Mouse (Mus musculus) CD4-positive naive resting alpha-beta T cell, adult 76 days (primary cell): ENCODE measurements around the gene Ckmt1. TPM values are rescaled to one million over a fixed set of nuclear protein-coding genes. Genes with fewer than 3 reads are reported as not detected.

Experiments
- total RNA-seq: library from RNA; stranded (reverse); gene quantifications from one replicate; pipeline ENCODE4 v1.2.4, GENCODE M21; 2023

The Ckmt1 gene
- not detected for total RNA-seq

DNA sequence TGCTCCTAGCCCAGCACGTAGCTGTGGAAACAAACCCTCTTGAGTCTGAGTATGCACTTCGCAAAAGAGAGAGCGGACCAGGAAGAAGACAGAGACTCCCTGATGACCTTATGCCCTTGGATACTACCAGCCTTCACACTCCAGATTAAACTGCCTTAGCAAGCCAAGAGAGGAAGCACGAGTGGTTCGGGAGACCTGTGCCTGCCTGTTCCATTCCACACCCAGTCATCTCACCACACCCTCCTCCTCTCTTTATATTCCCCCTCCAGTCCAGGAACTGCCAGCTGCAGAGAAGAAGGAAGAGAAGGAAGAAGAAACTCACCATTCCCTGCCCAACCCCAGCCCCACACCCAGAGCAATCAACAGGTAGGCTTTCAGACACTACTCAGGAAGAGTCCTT lies at the start of gene Ckmt1:
Gene Ckmt1, plus strand, starts transcription at position 221 of the 400 bp plus-strand sequence.

DNA sequence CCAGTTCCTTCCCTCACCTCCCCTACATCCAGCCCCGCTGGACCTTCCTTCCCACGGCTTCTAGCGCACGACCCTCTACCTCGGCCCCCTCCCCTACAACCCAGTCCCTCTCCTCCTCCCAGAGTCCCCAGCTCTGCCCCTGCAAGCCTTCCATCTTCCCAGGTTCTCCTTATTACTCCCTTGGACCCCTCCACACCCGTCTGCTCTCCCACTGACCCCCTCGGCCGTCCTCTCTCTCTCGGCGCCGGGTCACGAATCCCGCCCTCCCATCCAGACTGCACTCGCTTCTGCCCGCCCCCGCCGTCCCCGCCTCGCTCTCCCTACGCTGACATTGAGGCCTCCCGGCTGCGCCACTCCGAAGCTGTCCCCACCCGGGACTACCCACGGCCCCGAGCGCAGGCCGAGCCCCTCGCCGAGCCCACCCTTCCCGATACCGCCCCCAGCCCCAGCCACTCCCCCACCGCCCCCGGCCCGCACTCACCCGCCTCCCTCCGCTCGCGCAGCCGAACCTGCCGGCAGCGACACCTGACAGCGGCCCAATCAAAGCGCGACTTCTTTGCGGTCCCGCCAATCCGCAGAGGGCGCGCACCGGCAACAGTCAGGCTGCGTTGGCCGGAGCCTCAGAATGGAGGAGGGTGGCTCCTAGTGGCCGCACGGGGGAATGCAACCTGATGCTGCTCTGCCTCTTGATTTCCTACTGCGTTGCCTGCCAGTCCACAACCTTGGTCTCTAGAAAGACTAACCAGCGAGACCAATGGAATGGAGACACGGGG lies 2.5 kb upstream of the Ckmt1 start, which contains the start of gene Ppip5k1:
Gene Ppip5k1, minus strand, starts transcription at position 577 of the 773 bp plus-strand sequence.

DNA sequence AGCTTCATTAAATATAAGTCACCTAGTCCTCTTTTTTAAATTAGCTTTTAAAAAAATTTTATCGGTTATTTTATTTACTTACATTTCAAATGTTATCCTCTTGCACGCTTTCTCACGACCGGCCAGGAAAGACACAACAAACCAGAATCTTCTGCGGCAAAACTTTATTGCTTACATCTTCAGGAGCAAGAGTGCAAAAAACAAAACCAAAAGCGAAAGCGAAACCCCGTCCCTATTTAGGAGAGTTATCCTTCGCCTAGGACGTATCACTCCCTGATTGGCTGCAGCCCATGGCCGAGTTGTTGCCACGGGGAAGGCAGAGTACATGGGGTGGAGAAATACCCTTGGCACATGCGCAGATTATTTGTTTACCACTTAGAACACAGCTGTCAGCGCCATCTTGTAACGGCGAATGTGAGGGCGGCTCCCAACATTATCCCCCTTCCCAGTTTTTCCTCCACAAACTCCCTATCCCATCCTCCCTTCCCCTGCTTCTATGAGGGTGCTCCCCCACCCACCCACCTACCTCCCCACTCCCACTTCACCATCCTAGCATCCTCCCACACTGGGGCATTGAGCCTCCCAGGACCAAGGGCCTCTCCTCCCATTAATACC lies 29.6 kb downstream of the Ckmt1 start, which contains the start of gene Strc:
Gene Strc, minus strand, starts transcription at position 208 of the 615 bp plus-strand sequence.

Other genes with a start within 250 kb of the Ckmt1 start
- gene Tgm7, start 247.9 kb upstream of the Ckmt1 start, total RNA-seq, result not detected
- 13.9 TPM for gene Adal, start 217.3 kb upstream of the Ckmt1 start, total RNA-seq
- 8.6 TPM for gene Lcmt2, start 217.1 kb upstream of the Ckmt1 start, total RNA-seq
- 68.5 TPM for gene Tubgcp4, start 187.1 kb upstream of the Ckmt1 start, total RNA-seq
- gene Zscan29, start 186.6 kb upstream of the Ckmt1 start, total RNA-seq, result 24.7 TPM
- gene Trp53bp1, start 86.3 kb upstream of the Ckmt1 start, total RNA-seq, result 73.1 TPM
- 0.09 TPM for gene Map1a, start 68.1 kb upstream of the Ckmt1 start, total RNA-seq
- 16.9 TPM for gene Ppip5k1, start 2.3 kb upstream of the Ckmt1 start, total RNA-seq
- 1.1 TPM for gene Strc, start 29.5 kb downstream of the Ckmt1 start, total RNA-seq
- gene Pdia3, start 56.1 kb downstream of the Ckmt1 start, total RNA-seq, result 153 TPM
- gene Catsper2, start 56.1 kb downstream of the Ckmt1 start, total RNA-seq, result 3.3 TPM
- 5.5 TPM for gene Ell3, start 86.6 kb downstream of the Ckmt1 start, total RNA-seq
- 275 TPM for gene Serf2, start 91.5 kb downstream of the Ckmt1 start, total RNA-seq
- gene Hypk, start 95.6 kb downstream of the Ckmt1 start, total RNA-seq, result 44.1 TPM
- gene Serinc4, start 99.1 kb downstream of the Ckmt1 start, total RNA-seq, result 0.67 TPM
- gene Mfap1b, start 116.4 kb downstream of the Ckmt1 start, total RNA-seq, result 41.8 TPM
- 48.4 TPM for gene Mfap1a, start 149.0 kb downstream of the Ckmt1 start, total RNA-seq
- gene Wdr76, start 149.0 kb downstream of the Ckmt1 start, total RNA-seq, result 14.7 TPM